Mouse (Mus musculus): ENCODE data around the gene Slc47a1. TPM values are rescaled to one million over a fixed set of nuclear protein-coding genes. Genes with fewer than 3 reads are reported as not detected.

Slc47a1 gene
- polyA plus RNA-seq, 1 experiment from 2014 or later: 9.1 TPM

DNA sequence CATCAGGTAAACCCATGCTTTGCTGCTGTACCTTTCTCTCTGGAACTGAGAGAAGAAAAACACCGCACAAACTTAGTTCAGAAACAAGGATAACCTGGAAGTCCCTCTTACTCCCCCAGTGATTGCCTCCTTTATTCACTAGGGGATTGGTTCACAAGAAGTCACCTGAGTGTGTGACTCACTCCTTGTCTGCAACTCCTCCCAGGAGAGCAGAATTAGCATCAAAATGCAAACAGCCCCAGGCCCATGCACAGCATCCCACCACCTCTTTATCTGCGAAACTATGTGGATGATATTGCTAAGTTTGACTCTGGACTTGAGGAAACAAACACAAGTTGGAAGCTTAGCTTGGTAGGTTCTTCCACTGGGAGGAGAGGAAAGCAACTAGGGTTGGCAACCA lies 80.8 kb downstream of the Slc47a1 start:
- ATAC-seq (ENCODE audit: low FRiP score, low TSS enrichment): no peak
- H3K9me3 ChIP-seq (ENCODE audit: control insufficient read depth, low read length): no peaks in the 10 kb centered on the region
- no peak overlapping the region for H3K27ac ChIP-seq (ENCODE audit: low read depth, low read length)
- no peak overlapping the region for H3K4me3 ChIP-seq (ENCODE audit: low read length)
- WGBS: 88% methylated on average over 2 of the region's 2 CpGs
- no peaks in the 10 kb centered on the region for H3K27me3 ChIP-seq (ENCODE audit: control insufficient read depth, insufficient read depth, low read length)
- no peak overlapping the region for H3K4me2 ChIP-seq (replicated peaks; ENCODE audit: low read depth, low read length)
- H3K4me1 ChIP-seq (ENCODE audit: control insufficient read depth, insufficient read depth, low read length): no peaks in the 10 kb centered on the region
- no peak overlapping the region for H3K9ac ChIP-seq (ENCODE audit: low read depth, low read length)
- no peaks in the 10 kb centered on the region for H3K36me3 ChIP-seq (ENCODE audit: control insufficient read depth, insufficient read depth, low read length)

DNA sequence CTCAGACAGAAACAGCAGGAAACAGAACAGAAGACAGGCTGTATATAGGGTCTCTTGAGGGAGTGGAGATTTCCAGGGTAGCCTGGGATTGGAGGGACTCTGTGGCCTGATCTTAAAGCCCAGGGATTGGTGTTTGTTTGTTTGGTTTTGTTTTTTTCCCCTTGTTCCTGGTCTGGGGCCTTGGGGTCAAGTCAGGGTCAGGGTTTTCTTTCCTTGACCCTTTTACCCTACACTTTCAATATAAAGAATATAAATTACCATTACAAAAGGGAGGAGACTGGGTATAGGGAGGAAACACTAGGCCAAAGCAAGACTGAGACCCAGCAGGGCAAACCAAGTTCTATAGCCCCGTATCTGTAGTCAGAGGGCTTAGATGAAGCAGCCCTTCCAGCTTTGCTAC lies 81.6 kb downstream of the Slc47a1 start:
- Histone ChIP-seq H3K4me3 (ENCODE audit: low read length) (no peak overlapping the region), H3K4me2 (replicated peaks; ENCODE audit: low read depth, low read length) (no peak overlapping the region), H3K4me1 (ENCODE audit: control insufficient read depth, insufficient read depth, low read length) (no peaks in the 10 kb centered on the region), H3K36me3 (ENCODE audit: control insufficient read depth, insufficient read depth, low read length) (no peaks in the 10 kb centered on the region), H3K9ac (ENCODE audit: low read depth, low read length) (no peak overlapping the region), H3K27me3 (ENCODE audit: control insufficient read depth, insufficient read depth, low read length) (no peaks in the 10 kb centered on the region), H3K9me3 (ENCODE audit: control insufficient read depth, low read length) (no peaks in the 10 kb centered on the region), H3K27ac (ENCODE audit: low read depth, low read length) (no peak overlapping the region)
- 60% methylated on average over 1 of the region's 1 CpGs for WGBS
- ATAC-seq (ENCODE audit: low FRiP score, low TSS enrichment): no peak

GRCm38 (mm10) chr11:61295556-61295955 lies 82.6 kb downstream of the Slc47a1 start:
- no peak for ATAC-seq (ENCODE audit: low FRiP score, low TSS enrichment)
- Histone ChIP-seq H3K9ac (ENCODE audit: low read depth, low read length) (no peak overlapping the region), H3K4me2 (replicated peaks; ENCODE audit: low read depth, low read length) (no peak overlapping the region), H3K4me3 (ENCODE audit: low read length) (no peak overlapping the region), H3K27ac (ENCODE audit: low read depth, low read length) (no peak overlapping the region), H3K27me3 (ENCODE audit: control insufficient read depth, insufficient read depth, low read length) (no peaks in the 10 kb centered on the region), H3K4me1 (ENCODE audit: control insufficient read depth, insufficient read depth, low read length) (no peaks in the 10 kb centered on the region), H3K36me3 (ENCODE audit: control insufficient read depth, insufficient read depth, low read length) (no peaks in the 10 kb centered on the region), H3K9me3 (ENCODE audit: control insufficient read depth, low read length) (no peaks in the 10 kb centered on the region)
- 83% methylated on average over 2 of the region's 2 CpGs for WGBS

GRCm38 (mm10) chr11:61294431-61294830 lies 83.7 kb downstream of the Slc47a1 start:
- no peak overlapping the region for H3K4me2 ChIP-seq (replicated peaks; ENCODE audit: low read depth, low read length)
- no peak overlapping the region for H3K9ac ChIP-seq (ENCODE audit: low read depth, low read length)
- 87% methylated on average over 3 of the region's 3 CpGs for WGBS
- ATAC-seq (ENCODE audit: low FRiP score, low TSS enrichment): no peak
- no peaks in the 10 kb centered on the region for H3K9me3 ChIP-seq (ENCODE audit: control insufficient read depth, low read length)
- no peaks in the 10 kb centered on the region for H3K36me3 ChIP-seq (ENCODE audit: control insufficient read depth, insufficient read depth, low read length)
- no peak overlapping the region for H3K4me3 ChIP-seq (ENCODE audit: low read length)
- no peaks in the 10 kb centered on the region for H3K4me1 ChIP-seq (ENCODE audit: control insufficient read depth, insufficient read depth, low read length)
- H3K27ac ChIP-seq (ENCODE audit: low read depth, low read length): no peak overlapping the region
- H3K27me3 ChIP-seq (ENCODE audit: control insufficient read depth, insufficient read depth, low read length): no peaks in the 10 kb centered on the region

Other genes with a start within 250 kb of the Slc47a1 start
- 96.9 and 182 TPM in 2 replicates for gene Usp22, start 203.3 kb downstream of the Slc47a1 start, polyA plus RNA-seq (2014; fragmentation: Nextera tagmentation; extraction: Ambion mirVana)
- gene Aldh3a1, start 170.8 kb downstream of the Slc47a1 start, polyA plus RNA-seq (2014; fragmentation: Nextera tagmentation; extraction: Ambion mirVana): not detected in 2 replicates
- 17.9 and 32.5 TPM in 2 replicates for gene Aldh3a2, start 110.9 kb downstream of the Slc47a1 start, polyA plus RNA-seq (2014; fragmentation: Nextera tagmentation; extraction: Ambion mirVana)
- not detected in 2 replicates for gene Slc47a2, start 35.5 kb downstream of the Slc47a1 start, polyA plus RNA-seq (2014; fragmentation: Nextera tagmentation; extraction: Ambion mirVana)
- 0.08 and 0.26 TPM in 2 replicates for gene Rnf112, start 75.8 kb upstream of the Slc47a1 start, polyA plus RNA-seq (2014; fragmentation: Nextera tagmentation; extraction: Ambion mirVana)
- gene Mfap4, start 107.1 kb upstream of the Slc47a1 start, polyA plus RNA-seq (2014; fragmentation: Nextera tagmentation; extraction: Ambion mirVana): 115 and 163 TPM in 2 replicates
- 34.2 and 53.4 TPM in 2 replicates for gene Mapk7, start 116.1 kb upstream of the Slc47a1 start, polyA plus RNA-seq (2014; fragmentation: Nextera tagmentation; extraction: Ambion mirVana)
- 49.2 and 56.4 TPM in 2 replicates for gene B9d1, start 126.8 kb upstream of the Slc47a1 start, polyA plus RNA-seq (2014; fragmentation: Nextera tagmentation; extraction: Ambion mirVana)
- gene Epn2, start 201.3 kb upstream of the Slc47a1 start, polyA plus RNA-seq (2014; fragmentation: Nextera tagmentation; extraction: Ambion mirVana): 20.0 and 31.3 TPM in 2 replicates

Data from kidney, embryonic 14.5 days (tissue).